Mouse (Mus musculus) midbrain, embryonic 11.5 days (tissue): ENCODE data around the gene Cntnap1. TPM values are rescaled to one million over a fixed set of nuclear protein-coding genes. Genes with fewer than 3 reads are reported as not detected.
A peak's percentile ranks its signal among the peaks of the same experiment; 100 is the strongest.

ENCODE experiments used
- ATAC-seq: fragments of 200-750 bp; cut with Nextera tagmentation; 2 replicates; pipeline ENCODE4 v1.8.0; 2017; ENCODE audit warnings: moderate TSS enrichment, moderate library complexity; ENCODE audit not compliant: low FRiP score
- DNase-seq: peaks from one replicate; pipeline ENCODE4 v3.0.0; 2015; ENCODE audit warnings: low spot score; ENCODE audit errors: missing footprints
- H3K27ac ChIP-seq: fragments of 300-500 bp; sonication (generic); 2 replicates; pipeline ENCODE4 v1.5.1; 2014; ENCODE audit warnings: low read depth, low read length
- H3K27me3 ChIP-seq: fragments of 300-500 bp; sonication (generic); 2 replicates; pipeline ENCODE4 v1.6.1; 2014; ENCODE audit warnings: mild to moderate bottlenecking, low read length, moderate library complexity, mixed read lengths; ENCODE audit not compliant: control insufficient read depth, insufficient read depth
- H3K36me3 ChIP-seq: fragments of 300-500 bp; sonication (generic); 2 replicates; pipeline ENCODE4 v1.6.1; 2014; ENCODE audit warnings: mild to moderate bottlenecking, low read length, moderate library complexity, mixed read lengths; ENCODE audit not compliant: control insufficient read depth, insufficient read depth
- H3K4me1 ChIP-seq: fragments of 300-500 bp; sonication (generic); 2 replicates; pipeline ENCODE4 v1.6.1; 2014; ENCODE audit warnings: low read length; ENCODE audit not compliant: control insufficient read depth, insufficient read depth
- H3K4me2 ChIP-seq: fragments of 300-500 bp; sonication (generic); 2 replicates; pipeline ENCODE4 v1.6.1; 2014; ENCODE audit warnings: mild to moderate bottlenecking, moderate library complexity
- H3K4me3 ChIP-seq: fragments of 300-500 bp; sonication (generic); 2 replicates; pipeline ENCODE4 v1.5.1; 2014; ENCODE audit warnings: low read depth, low read length
- H3K9ac ChIP-seq: fragments of 300-500 bp; sonication (generic); 2 replicates; pipeline ENCODE4 v1.6.1; 2014; ENCODE audit warnings: low read length
- H3K9me3 ChIP-seq: fragments of 300-500 bp; sonication (generic); 2 replicates; pipeline ENCODE4 v1.6.1; 2016; ENCODE audit warnings: low read length; ENCODE audit not compliant: control insufficient read depth
- WGBS: fragments of 180-500 bp; shearing (Covaris S2); extraction: QIAGEN DNeasy Blood & Tissue Kit; methylation state at CpG from one replicate; pipeline ENCODE4 v1.1.7; 2014; 5-methylcytosine and 5-hydroxymethylcytosine counted together
- polyA plus RNA-seq: library from polyadenylated mRNA; unstranded; fragments of >200 nt; fragmentation: Nextera tagmentation; extraction: Ambion mirVana; gene quantifications from 2 replicates; pipeline ENCODE4 v1.2.1, GENCODE M21; 2014

The Cntnap1 gene
- polyA plus RNA-seq, 1 experiment from 2014 or later = 0.30 TPM

DNA sequence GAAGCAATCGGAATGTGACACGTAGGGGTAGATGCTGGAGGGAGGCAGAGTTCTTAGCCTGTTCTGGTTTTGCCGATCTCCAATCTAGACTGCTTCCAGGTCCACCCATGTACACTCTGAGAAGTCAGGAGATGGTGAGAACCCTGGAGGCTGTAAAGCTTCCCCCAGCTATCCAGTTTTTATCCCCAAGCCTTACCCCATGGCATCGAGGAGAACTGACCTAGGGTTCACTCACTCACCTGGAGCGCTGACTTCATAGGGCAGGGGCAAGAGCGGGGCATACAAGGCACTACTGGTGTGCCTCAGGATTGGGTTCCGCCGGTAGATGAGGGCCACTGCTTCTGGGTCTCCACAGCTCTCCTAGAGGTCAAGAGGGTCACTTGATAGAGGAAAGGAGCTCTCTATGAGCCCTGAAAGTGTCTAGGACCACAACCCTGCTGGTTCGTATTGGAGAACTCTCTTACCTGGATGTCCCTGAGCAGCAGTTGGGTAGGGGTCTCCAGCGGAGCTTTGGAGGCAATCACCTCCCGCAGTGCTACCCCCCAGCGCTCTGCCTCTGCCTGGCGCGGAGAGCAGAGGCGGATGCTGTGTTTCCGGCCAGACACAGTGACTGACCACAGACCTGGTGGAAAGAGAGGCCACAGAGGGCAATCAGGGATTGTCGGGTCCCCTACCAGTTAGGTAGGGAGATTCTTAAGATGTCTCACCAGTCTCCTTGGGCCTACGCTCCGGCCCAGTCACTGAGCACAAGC lies 2.9 kb upstream of the Cntnap1 start:
- Histone ChIP-seq H3K4me3 (no peak overlapping the region), H3K4me1 (peaks cover 25% of the 10 kb centered on the region), H3K9ac (no peak overlapping the region)

DNA sequence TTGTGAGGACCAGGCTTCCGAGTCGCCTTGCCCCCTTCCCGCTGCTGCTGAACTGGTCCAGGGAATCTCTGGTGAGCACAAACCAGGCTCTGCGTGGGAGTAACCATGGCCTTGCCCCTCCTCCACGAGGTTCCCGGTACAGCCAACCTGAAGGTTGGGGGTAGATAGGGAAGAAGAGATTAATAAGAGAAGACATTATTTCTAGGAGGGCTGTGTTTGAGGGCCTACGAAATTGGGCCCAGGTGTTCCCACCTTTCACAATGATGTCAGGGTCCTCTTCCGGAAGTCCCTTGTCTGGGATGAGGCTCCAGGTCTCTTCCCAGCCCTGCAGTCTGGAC lies 2.4 kb upstream of the Cntnap1 start:
- DNase-seq (peak; percentile 80), ATAC-seq (no peak)
- H3K27ac ChIP-seq = no peak overlapping the region
- no peak overlapping the region for H3K9ac ChIP-seq
- H3K4me1 ChIP-seq = peaks cover 28% of the 10 kb centered on the region
- no peaks in the 10 kb centered on the region for H3K36me3 ChIP-seq
- 52% methylated on average over 8 of the region's 8 CpGs for WGBS
- no peaks in the 10 kb centered on the region for H3K9me3 ChIP-seq
- no peak overlapping the region for H3K4me2 ChIP-seq
- H3K27me3 ChIP-seq = peaks cover 85% of the 10 kb centered on the region
- no peak overlapping the region for H3K4me3 ChIP-seq

More for the DNA sequence above, 2.9 kb upstream of the Cntnap1 start:
- no peaks in the 10 kb centered on the region for H3K36me3 ChIP-seq
- ATAC-seq (no peak), DNase-seq (peak; percentile 84)
- H3K9me3 ChIP-seq = no peaks in the 10 kb centered on the region
- H3K27me3 ChIP-seq = peaks cover 84% of the 10 kb centered on the region
- 40% methylated on average over 19 of the region's 19 CpGs for WGBS
- H3K4me2 ChIP-seq = no peak overlapping the region
- no peak overlapping the region for H3K27ac ChIP-seq

DNA sequence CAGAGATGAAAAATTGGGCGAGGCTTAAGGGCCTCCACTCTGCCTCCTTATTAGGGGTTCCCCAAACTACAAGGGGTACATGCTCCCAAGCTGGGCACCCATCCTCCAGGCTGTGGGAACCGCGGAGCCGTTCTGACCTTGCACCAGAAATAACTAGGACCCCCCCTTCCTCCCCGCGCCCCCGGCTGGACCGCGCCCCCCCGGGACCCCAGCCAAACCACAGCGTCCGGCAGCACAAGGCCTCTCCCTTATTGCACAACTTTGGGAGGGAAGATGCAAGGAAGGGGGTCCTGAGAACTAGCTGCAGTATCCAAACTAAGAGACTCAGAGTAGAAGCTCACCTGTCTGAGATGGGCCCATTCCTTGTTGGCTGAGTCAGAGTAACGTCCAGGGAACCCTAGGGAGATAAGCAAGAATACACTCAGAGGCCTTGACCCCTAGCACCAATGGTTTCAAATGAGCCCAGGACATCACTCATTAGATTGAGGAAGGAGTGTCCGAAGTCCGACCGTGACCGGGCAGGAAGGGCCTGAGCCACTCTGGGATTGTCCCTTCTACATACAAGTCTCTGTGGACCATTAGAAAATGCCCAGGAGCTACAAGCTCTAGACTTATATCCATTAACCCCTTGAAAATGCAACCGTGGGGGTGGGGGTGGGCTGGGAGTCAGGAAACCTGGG lies 1.9 kb upstream of the Cntnap1 start:
- 68% methylated on average over 18 of the region's 18 CpGs for WGBS

DNA sequence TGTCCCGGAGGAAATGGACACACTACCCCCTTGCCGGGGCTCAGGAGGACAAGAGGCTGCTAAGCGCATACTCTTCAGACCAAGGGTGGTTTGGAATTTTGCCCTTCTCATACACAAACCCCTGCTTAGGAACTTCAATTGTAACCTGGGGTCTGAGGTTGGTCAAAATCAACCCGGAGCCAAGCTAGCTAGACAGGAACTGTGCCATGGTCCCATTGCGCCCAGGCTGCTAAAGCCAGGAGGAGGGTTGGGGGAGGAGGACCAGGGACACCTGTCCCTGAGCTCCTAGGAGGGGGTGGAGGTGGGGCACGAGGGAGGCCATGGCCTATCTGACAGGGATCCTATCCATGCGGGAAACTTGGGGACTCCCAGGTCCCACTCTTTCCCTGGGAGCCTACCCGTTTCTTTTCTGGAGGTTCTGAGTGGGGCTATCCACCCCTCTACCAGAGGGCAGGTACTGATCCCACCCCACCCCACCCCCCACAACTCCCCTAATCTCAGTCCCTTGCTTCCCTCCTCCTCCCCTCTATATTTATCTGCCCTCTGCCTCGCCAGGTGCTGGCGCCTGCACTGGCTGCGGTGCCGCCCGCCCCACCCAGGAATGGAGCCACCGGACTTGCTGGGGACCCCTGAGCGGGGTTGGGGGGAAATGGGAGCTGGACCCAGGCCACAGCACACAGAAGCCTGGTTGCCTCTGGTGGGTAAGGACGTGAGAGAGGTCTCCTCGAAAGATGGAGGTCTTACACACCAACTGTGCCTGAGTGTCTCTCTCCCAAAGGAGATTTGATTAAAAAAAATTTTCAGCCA lies 819 bp upstream of the Cntnap1 start:
- H3K9ac ChIP-seq = peak overlapping the region; percentile 65
- WGBS = 13% methylated on average over 17 of the region's 17 CpGs
- H3K27me3 ChIP-seq = peaks cover 77% of the 10 kb centered on the region
- no peaks in the 10 kb centered on the region for H3K36me3 ChIP-seq
- peak overlapping the region; percentile 81 for H3K4me2 ChIP-seq
- peak overlapping the region; percentile 66 for H3K4me3 ChIP-seq
- no peak for ATAC-seq
- no peaks in the 10 kb centered on the region for H3K9me3 ChIP-seq
- peak; percentile 84 for DNase-seq
- H3K27ac ChIP-seq = no peak overlapping the region
- peaks cover 34% of the 10 kb centered on the region for H3K4me1 ChIP-seq

More for the DNA sequence above, 1.9 kb upstream of the Cntnap1 start:
- DNase-seq (peak; percentile 78), ATAC-seq (no peak)
- H3K4me2 ChIP-seq = no peak overlapping the region
- H3K4me1 ChIP-seq = peaks cover 29% of the 10 kb centered on the region
- H3K9ac ChIP-seq = no peak overlapping the region
- H3K27ac ChIP-seq = no peak overlapping the region
- no peak overlapping the region for H3K4me3 ChIP-seq
- H3K36me3 ChIP-seq = no peaks in the 10 kb centered on the region
- H3K27me3 ChIP-seq = peaks cover 82% of the 10 kb centered on the region
- no peaks in the 10 kb centered on the region for H3K9me3 ChIP-seq

DNA sequence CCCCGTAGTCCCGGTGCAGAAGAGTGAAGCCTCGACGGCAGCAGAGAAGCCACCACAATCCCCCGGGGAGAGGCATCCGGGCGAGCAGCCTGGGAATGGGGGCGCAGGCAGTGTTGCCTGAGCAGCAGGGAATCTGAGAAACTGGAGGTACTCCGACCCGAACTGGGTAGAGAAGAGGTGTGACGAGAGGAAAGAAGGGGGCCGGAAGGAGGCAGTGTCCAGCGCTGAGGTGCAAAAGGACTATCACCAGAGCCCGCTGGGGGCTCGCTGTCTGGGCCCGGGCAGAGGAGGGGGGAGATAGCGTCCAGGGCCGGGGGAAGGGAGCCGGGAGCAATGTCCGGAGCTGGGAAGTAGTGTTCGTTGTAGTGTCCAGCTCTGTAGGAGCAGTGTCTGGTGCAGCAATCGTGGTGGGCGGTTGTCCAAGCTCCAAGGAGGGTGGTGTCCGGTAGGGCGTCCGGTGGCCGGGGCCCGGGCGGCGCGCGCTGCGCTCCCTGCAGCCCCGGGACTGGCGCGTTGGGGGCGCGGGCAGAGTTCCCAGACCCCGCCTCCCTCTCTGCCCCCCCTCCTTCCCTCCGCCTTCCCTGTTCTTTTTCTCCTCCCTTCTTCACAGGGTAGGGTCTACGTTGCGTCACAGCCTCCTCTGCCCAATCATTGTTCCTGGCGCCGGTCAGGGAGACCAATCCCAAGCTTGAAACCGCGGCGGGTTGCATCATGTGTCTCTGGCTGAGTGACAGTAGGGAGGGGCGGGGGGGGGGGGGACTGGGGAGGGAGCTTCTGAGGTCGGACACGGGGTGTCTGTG lies 688 bp downstream of the Cntnap1 start, which contains the start of gene Plekhh3:
Gene Plekhh3, minus strand, starts transcription at position 541 of the 800 bp plus-strand sequence.
- peak within 1 kb of the TSS; percentile 65 for H3K27ac ChIP-seq
- peak; percentile 94 for ATAC-seq
- no peaks in the 10 kb centered on the region for H3K9me3 ChIP-seq
- WGBS = under 1% methylated on average over 48 of the region's 50 CpGs
- H3K9ac ChIP-seq = peak within 1 kb of the TSS; percentile 65
- H3K27me3 ChIP-seq = peaks cover 77% of the 10 kb centered on the region
- DNase-seq = peak; percentile 98
- H3K36me3 ChIP-seq = no peaks in the 10 kb centered on the region
- peak within 1 kb of the TSS; percentile 81 for H3K4me2 ChIP-seq
- H3K4me1 ChIP-seq = peaks cover 36% of the 10 kb centered on the region
- H3K4me3 ChIP-seq = peak within 1 kb of the TSS; percentile 66

DNA sequence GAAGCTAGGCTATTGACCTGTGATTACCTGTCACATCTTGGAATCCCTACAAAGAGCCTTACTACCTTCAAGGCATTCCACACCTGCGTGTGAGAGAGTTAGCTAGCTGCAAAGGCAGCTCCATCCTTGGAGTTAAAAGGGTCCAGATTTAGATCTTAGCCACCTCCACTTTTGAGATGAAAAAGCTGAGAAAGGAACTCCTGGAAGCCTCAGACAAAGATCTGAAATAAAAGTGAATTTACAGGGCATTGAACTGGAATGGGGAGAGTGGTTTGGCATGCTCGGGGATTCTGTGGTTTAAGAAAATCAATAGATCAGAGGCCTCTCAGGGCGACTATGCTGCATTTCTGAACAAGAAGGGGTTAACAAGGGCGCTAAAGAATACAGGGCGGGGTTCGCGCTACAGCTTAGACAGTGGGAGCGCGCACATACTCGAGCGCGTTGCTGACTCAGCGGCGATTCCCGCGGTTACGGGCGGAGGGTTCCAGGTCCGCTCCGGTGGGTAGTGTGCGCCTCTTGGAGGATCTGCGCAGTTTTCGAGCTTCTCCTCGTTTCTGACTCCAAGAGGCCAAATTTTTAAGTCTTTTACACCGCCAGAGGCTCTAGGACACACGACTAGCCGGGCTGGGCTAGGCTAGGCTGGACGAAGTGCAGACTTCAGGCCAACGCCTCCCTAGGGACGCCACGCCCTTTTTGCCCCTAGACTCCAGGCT lies 1.6 kb downstream of the Cntnap1 start:
- no peaks in the 10 kb centered on the region for H3K9me3 ChIP-seq
- peak overlapping the region; percentile 56 for H3K9ac ChIP-seq
- DNase-seq (peak; percentile 98), ATAC-seq (peak; percentile 43; the same call in 1 of the 2 replicates)
- no peaks in the 10 kb centered on the region for H3K36me3 ChIP-seq
- H3K4me2 ChIP-seq = peak overlapping the region; percentile 81
- peaks cover 38% of the 10 kb centered on the region for H3K4me1 ChIP-seq
- H3K27me3 ChIP-seq = peaks cover 77% of the 10 kb centered on the region
- under 1% methylated on average over 31 of the region's 31 CpGs for WGBS
- H3K4me3 ChIP-seq = peak overlapping the region; percentile 66
- H3K27ac ChIP-seq = peak overlapping the region; percentile 65

DNA sequence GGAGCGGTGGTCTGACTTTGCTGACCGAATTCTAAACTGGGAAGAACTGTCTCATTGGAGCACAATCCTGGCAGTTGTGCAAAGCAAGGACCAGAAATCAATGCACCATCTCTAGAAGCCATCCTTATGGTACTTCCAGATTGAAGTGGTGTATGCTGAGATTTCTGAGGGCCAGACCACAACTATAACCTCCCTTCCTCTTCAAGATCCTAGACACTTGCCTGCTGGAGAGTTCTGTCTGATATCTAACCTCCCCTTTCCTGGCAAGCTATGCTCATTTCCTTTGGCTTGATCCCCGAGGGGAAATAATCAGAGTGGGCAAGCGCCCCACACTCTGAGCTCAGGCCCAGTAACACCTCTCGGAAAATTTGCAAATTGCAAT lies 2.1 kb downstream of the Cntnap1 start:
- Histone ChIP-seq H3K36me3 (no peaks in the 10 kb centered on the region), H3K4me3 (peak overlapping the region; percentile 66), H3K9ac (peak overlapping the region; percentile 56), H3K4me2 (peak overlapping the region; percentile 81), H3K9me3 (no peaks in the 10 kb centered on the region), H3K4me1 (peaks cover 40% of the 10 kb centered on the region), H3K27me3 (peaks cover 77% of the 10 kb centered on the region), H3K27ac (peak overlapping the region; percentile 65)
- DNase-seq (no peak), ATAC-seq (no peak)
- 10% methylated on average over 5 of the region's 5 CpGs for WGBS

DNA sequence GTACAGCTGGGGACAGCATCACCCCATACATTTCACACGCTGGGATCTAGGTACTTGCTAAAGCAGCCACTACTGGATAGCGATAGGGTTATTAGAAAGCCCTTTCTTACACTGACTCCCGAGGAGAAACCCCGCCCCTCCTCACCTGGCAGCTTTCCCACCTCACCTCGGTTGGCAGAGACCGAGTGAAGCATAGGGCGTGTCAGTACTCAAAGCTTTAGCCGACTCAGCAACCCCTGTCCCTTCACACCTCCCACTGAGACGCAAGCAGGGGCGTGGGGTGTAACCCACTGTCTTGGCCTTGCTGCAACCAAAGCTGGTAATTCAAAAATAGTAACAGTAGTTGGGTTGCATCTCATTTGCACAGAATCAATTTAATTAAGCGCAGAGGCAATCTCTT lies 2.8 kb downstream of the Cntnap1 start:
- Histone ChIP-seq H3K36me3 (no peaks in the 10 kb centered on the region), H3K27me3 (peaks cover 77% of the 10 kb centered on the region), H3K27ac (no peak overlapping the region), H3K4me1 (peaks cover 40% of the 10 kb centered on the region), H3K4me3 (no peak overlapping the region; the same call in 1 of the 2 replicates), H3K9ac (peak overlapping the region; percentile 20; the same call in 1 of the 2 replicates), H3K9me3 (no peaks in the 10 kb centered on the region), H3K4me2 (no peak overlapping the region; the same call in 1 of the 2 replicates)
- ATAC-seq = no peak
- DNase-seq = no peak
- WGBS = 6% methylated on average over 11 of the region's 11 CpGs
